Mouse (Mus musculus) heart, adult 2 months (tissue): ENCODE measurements around the gene A730061H03Rik.
A peak's percentile ranks its signal among the peaks of the same experiment; 100 is the strongest.

Source experiments
- CTCF ChIP-seq: fragments of 200-600 bp; IDR thresholded peaks from 2 replicates; pipeline ENCODE4 v1.8.1; 2022; ENCODE audit warnings: antibody characterized with exemption, mild to moderate bottlenecking, moderate library complexity
- EP300 ChIP-seq: fragments of 200-500 bp; IDR thresholded peaks from 2 replicates; pipeline ENCODE4 v1.6.1; 2011; ENCODE audit warnings: low read depth, low read length, control low read depth; ENCODE audit not compliant: insufficient read depth
- POLR2A ChIP-seq: fragments of 200-500 bp; IDR thresholded peaks from 2 replicates; pipeline ENCODE4 v1.6.1; 2011; ENCODE audit warnings: mild to moderate bottlenecking, low read depth, low read length, control low read depth; ENCODE audit not compliant: insufficient read depth

GRCm38 (mm10) chr14:55559799-55560201 lies 406 bp downstream of the A730061H03Rik start, which contains the start of gene Dcaf11:
- TF ChIP-seq POLR2A, result peak; percentile 66; the same call in 1 of the 2 replicates
- TF ChIP-seq CTCF, result peak; percentile 52
- no peak; the same call in 1 of the 2 replicates for TF ChIP-seq EP300
